Mouse (Mus musculus) megakaryocyte, embryonic 14.5 days (primary cell): ENCODE measurements around the gene Nkx2-1. TPM values are rescaled to one million over a fixed set of nuclear protein-coding genes. Genes with fewer than 3 reads are reported as not detected.
A peak's percentile ranks its signal among the peaks of the same experiment; 100 is the strongest.
"Not testable (repeated sequence)": the region's sequence is repeated elsewhere in the genome, so short reads cannot be mapped to it uniquely, and the experiment has no call there.

ENCODE experiments used
- H3K27me3 ChIP-seq: replicated peaks from 2 replicates; pipeline ENCODE3; 2012; ENCODE audit warnings: inconsistent platforms
- H3K36me3 ChIP-seq: replicated peaks from 2 replicates; pipeline ENCODE3; 2012; ENCODE audit warnings: low read length, inconsistent platforms, mixed read lengths
- H3K4me1 ChIP-seq: 2 replicates; pipeline ENCODE4 v1.6.1; 2012; ENCODE audit warnings: inconsistent platforms
- H3K4me3 ChIP-seq: replicated peaks from 2 replicates; pipeline ENCODE3; 2012; ENCODE audit warnings: moderate library complexity, mild to moderate bottlenecking, inconsistent platforms
- H3K9me3 ChIP-seq: 2 replicates; pipeline ENCODE4 v1.6.1; 2012; ENCODE audit warnings: inconsistent platforms
- FLI1 ChIP-seq: IDR thresholded peaks from 2 replicates; pipeline ENCODE4 v1.6.1; 2012; ENCODE audit warnings: low read length, inconsistent platforms, mixed read lengths
- GATA1 ChIP-seq: IDR thresholded peaks from 3 replicates; pipeline ENCODE4 v1.6.1; 2012; ENCODE audit warnings: mixed read lengths, low read length, inconsistent platforms, borderline replicate concordance
- polyA plus RNA-seq: library from polyadenylated mRNA; stranded (reverse); fragments of >175 nt; gene quantifications from 2 replicates; pipeline ENCODE4 v1.2.3, GENCODE M21; 2012; ENCODE audit warnings: low replicate concordance; ENCODE audit not compliant: insufficient read depth

The Nkx2-1 gene
- polyA plus RNA-seq, 1 experiment, result not detected

DNA sequence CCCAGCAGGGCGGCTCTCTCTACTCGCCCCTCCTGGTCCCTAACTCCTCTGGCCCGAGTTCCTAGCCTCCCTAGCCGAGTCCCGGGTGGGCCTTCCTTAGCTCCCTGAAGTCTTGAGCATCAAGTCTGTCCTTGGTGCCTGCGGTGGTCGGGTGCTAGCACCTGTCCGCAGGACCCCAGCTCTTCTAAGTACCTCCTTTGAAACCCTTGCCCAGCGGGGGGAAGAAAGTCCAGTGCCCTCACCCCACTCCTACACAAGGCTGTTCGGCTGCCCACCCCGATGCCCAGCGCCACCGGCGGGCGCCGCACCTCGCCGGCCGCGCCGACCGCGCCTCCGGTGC, 2.4 kb downstream of the Nkx2-1 start:
- Histone ChIP-seq H3K4me1 (peaks cover 35% of the 10 kb centered on the region), H3K27me3 (peaks cover 95% of the 10 kb centered on the region), H3K4me3 (peak overlapping the region; percentile 65), H3K36me3 (no peaks in the 10 kb centered on the region), H3K9me3 (peaks cover 7% of the 10 kb centered on the region)
- TF ChIP-seq FLI1 (no peak), GATA1 (no peak)

DNA sequence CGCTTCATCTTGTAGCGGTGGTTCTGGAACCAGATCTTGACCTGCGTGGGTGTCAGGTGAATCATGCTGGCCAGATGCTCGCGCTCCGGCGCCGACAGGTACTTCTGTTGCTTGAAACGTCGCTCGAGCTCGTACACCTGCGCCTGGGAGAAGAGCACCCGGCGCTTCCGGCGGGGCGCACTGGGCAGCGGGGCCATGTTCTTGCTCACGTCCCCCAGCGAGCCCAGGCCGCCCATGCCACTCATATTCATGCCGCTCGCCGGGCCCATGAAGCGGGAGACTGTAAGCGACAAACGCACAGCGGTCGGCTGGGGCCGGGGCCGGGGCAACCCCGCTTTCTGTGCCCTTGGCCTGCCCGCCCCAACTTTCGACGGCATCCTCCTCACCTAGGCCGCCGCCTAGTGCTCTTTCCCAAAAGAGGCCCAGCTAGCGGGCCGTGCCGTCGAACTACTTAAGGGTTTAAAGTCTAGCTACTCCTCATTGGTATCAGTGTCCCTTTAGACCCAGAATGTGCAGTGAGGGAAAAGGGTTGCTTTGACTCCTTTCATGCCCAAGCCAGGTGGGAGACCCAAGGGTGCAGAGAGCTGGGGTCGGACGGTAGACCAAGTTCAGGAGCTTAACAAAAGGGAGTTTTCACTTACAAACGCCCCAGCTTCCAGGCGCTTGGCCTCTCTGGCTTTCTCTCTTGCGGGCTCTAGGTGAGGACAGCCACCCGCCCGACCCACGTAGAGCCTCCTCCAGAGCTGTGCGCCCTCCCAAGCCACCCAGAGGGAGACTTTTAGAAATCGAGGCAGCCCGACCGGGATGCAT, 3.0 kb downstream of the Nkx2-1 start:
- Histone ChIP-seq H3K27me3 (peaks cover 95% of the 10 kb centered on the region), H3K36me3 (no peaks in the 10 kb centered on the region), H3K4me1 (peaks cover 37% of the 10 kb centered on the region), H3K4me3 (no peak overlapping the region), H3K9me3 (peaks cover 12% of the 10 kb centered on the region)
- TF ChIP-seq GATA1, result no peak
- TF ChIP-seq FLI1, result no peak

DNA sequence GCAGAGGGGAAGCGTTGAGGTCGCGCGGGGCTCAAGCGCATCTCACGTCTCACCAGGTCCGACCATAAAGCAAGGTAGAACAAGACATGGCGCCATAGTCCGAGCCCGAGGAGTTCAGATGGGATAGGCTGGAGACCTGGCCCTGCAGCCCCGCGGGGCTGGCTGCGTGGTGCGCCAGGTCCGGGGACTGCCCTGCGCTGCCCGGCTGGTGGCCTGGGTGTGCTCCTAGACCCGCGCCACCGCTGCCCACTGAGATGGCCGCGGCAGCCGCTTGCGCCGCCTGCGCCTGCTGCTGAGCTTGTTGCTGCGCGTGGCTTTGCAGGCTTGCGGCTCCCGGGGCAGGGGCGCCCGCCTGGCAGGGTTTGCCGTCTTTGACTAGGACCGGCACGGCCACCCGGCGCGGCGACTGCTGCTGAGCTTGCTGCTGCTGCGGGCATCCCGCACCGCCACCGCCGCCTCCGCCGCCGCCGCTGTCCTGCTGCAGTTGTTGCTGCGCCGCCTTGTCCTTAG, 3.7 kb downstream of the Nkx2-1 start:
- TF ChIP-seq GATA1 (no peak), FLI1 (no peak)
- H3K27me3 ChIP-seq, result peaks cover 96% of the 10 kb centered on the region

DNA sequence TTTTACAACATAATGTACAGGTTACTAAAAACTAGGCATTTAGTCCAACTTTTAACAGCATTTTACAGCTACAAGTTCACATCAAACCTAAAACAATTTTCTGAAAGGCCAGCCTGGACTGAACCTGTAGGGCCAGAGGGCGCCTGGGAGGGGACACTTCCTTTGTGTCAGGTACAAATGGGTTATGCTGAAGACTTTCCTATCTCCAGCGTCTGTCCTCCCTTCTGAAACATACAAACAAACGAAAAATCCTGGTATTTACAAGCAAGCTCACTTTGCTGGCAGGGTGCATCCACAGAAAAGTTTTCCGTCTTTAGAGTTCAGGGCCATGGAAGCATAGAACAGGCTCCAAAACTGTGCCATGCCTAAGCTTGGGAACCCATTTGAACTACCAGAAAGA, 4.6 kb downstream of the Nkx2-1 start:
- Histone ChIP-seq H3K36me3 (no peaks in the 10 kb centered on the region), H3K4me1 (peaks cover 34% of the 10 kb centered on the region), H3K9me3 (peaks cover 16% of the 10 kb centered on the region), H3K4me3 (no peak overlapping the region), H3K27me3 (peaks cover 94% of the 10 kb centered on the region)
- TF ChIP-seq FLI1, result no peak
- TF ChIP-seq GATA1, result no peak

More for the DNA sequence above, 3.7 kb downstream of the Nkx2-1 start:
- Histone ChIP-seq H3K4me3 (no peak overlapping the region), H3K4me1 (peaks cover 37% of the 10 kb centered on the region), H3K9me3 (peaks cover 16% of the 10 kb centered on the region), H3K36me3 (no peaks in the 10 kb centered on the region)

DNA sequence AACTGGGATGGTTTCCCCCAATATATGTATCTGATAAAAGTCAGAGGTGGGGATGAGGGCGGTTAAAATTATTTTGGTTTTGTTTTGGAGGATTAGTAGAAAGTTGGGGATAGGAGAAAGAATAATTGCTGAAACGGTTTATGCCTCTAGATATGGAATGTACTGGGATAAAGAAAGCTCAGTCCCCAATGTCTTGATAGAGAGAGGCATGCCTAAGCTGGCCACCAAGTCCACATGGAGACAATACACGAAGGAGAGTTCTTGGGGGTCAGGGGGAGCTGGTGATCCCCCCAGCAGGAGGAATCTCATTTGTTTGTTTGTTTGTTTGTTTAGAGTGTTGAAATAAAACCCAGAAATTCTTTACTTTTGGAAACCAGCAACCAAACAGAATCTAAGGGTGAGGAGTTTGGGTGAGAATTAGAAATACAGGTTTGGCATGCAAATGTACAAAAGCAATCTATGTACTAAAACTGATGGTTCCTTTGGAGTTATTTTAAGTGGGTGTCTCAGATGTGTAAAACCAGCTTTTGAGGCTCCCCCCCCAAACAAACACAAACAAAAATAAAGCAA, 5.6 kb downstream of the Nkx2-1 start:
- Histone ChIP-seq H3K4me1 (peaks cover 27% of the 10 kb centered on the region), H3K36me3 (no peaks in the 10 kb centered on the region), H3K4me3 (no peak overlapping the region), H3K27me3 (peaks cover 94% of the 10 kb centered on the region), H3K9me3 (peaks cover 18% of the 10 kb centered on the region)
- TF ChIP-seq FLI1, result no peak
- TF ChIP-seq GATA1, result no peak

DNA sequence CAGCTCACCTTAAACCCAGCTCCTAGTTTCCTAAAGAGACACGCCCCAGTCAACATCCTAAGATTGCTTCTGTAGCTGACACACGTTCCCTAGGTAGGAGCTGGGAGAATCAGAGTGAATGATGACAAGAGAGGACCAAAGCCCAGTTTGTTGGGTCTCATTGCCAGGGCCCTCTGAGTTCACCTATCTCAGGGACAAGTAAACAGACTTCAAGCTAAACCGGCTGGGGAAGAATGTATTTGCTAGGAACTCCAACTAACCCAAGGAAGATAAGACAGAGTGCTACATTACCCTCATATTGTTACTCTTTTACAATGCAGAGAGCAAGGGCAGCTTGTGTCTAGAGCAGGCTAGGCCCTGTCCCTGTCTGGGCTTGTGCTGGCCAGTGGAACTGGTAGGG, 6.8 kb downstream of the Nkx2-1 start:
- peaks cover 23% of the 10 kb centered on the region for H3K9me3 ChIP-seq
- peaks cover 18% of the 10 kb centered on the region for H3K4me1 ChIP-seq
- TF ChIP-seq FLI1 (no peak), GATA1 (no peak)
- peaks cover 89% of the 10 kb centered on the region for H3K27me3 ChIP-seq
- no peaks in the 10 kb centered on the region for H3K36me3 ChIP-seq
- no peak overlapping the region for H3K4me3 ChIP-seq

DNA sequence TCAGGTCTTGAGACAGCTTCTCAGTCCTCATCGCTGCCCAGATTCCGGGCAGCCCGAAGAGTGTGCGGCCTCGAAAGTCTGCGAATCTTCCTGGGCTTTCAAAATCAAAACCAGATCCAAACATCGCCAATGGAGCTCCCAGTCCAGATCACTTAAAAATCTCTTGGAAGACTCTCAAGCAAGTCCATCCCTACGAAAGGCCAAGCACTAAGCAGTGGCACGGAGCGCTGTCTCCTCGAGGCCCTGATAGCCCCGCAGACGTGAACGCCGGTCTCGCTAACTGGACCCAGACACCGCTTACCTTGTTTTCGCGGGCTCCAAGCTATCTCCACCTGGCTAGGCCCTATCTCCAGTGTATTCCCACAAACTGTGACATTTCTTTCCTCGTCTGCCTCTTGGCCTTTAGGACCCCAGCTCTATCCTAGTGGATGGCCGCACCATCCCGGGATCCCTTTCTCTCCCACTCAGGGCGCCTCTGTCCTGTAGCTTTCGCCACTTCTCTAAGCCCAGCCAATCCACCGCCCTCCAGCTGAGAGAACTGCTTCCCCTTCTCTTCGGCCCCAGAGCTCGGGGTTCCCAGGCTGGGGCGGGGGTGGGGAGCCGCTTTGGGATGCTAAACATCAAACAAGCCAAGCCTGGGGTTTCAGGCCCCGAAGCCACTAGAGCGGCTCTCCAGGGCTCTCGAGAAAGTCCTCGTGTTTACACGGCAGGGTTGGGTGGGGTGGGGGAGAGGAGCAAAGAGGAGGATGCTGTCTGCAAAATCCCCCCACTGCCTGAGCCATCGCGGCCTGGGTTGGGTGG, 7.6 kb downstream of the Nkx2-1 start:
- TF ChIP-seq GATA1, result no peak
- no peaks in the 10 kb centered on the region for H3K36me3 ChIP-seq
- no peak overlapping the region for H3K4me3 ChIP-seq
- peaks cover 89% of the 10 kb centered on the region for H3K27me3 ChIP-seq
- peaks cover 27% of the 10 kb centered on the region for H3K9me3 ChIP-seq
- H3K4me1 ChIP-seq, result peaks cover 11% of the 10 kb centered on the region; the same call in 1 of the 2 replicates

DNA sequence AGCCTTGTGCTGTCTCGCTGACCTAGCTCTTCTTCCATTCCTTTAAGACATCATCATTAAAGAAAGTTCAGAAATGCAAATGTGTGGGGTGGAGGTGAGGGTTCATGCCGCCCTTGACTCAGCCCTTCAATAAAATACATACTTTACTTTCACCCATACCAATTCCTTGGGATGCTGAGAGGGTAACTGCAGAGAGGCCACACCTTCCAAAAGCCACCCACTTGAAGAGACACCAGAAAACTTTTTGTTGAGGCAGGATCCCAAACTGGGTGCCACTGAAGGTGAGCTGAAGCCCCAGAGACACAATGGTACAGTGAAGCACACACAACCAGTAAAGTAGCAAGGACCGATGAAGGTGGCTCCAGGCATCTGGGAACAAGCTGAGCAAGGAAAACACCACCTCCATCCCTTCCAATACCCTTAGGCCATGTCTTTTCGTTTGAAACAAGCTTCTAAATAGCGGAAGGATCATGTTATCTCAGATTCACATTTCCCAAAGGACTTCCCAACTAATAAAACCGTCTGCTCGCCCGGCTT, 8.6 kb downstream of the Nkx2-1 start:
- Histone ChIP-seq H3K4me1 (peaks cover 6% of the 10 kb centered on the region; the same call in 1 of the 2 replicates), H3K9me3 (peaks cover 28% of the 10 kb centered on the region), H3K27me3 (peaks cover 89% of the 10 kb centered on the region), H3K4me3 (no peak overlapping the region), H3K36me3 (no peaks in the 10 kb centered on the region)
- TF ChIP-seq FLI1 (no peak), GATA1 (no peak)

DNA sequence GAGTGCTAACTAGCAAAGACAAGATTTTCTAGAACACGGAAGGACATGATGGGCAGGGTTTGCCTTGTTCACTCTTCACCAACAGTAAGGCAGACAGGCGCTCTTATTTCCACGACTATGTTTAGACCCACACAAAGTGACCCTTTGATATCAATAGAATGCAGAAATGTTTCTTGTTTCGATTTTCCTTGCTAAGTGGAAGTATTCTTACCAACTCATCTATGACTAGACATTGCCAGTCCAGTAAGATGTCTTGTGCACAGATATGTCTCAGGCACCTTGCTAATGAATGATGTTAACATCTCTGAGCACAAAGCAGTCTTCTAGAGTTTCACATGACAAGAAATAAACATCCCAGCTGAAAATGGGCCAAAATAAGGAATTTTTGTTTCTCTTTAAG, 9.6 kb downstream of the Nkx2-1 start:
- no peak for TF ChIP-seq GATA1
- TF ChIP-seq FLI1, result no peak
- Histone ChIP-seq H3K4me3 (no peak overlapping the region), H3K4me1 (0 out of 2 replicates have a peak, but pooled peaks cover 3% of the 10 kb centered on the region), H3K36me3 (no peaks in the 10 kb centered on the region), H3K27me3 (peaks cover 91% of the 10 kb centered on the region), H3K9me3 (peaks cover 30% of the 10 kb centered on the region)

DNA sequence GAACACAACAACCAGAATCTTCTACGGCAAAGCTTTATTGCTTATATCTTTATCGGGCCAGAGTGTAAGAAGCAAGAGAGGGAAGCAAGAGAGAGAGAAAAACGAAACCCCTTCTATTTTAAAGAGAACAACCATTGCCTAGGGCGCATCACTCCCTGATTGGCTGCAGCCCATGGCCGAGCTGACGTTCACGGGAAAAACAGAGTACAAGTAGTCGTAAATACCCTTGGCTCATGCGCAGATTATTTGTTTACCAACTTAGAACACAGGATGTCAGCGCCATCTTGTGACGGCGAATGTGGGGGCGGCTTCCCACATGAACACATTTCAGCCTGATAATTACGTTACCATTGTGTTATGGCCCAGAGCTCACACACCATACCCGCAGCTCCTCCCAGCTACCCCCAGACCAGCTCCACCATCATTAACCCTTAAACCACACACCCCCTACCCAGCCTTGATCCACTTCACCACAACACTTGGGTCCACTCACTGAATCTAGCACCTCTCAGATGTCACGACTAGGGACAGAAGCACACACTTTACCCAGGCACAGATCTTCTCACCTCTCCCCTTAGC, 11.4 kb downstream of the Nkx2-1 start:
- Histone ChIP-seq H3K9me3 (peaks cover 37% of the 10 kb centered on the region), H3K27me3 (peaks cover 91% of the 10 kb centered on the region)
- not testable (repeated sequence) for H3K36me3 ChIP-seq, H3K4me1 ChIP-seq, H3K4me3 ChIP-seq
